Mouse (Mus musculus): ENCODE measurements around the gene Tmem100. TPM values are rescaled to one million over a fixed set of nuclear protein-coding genes. Genes with fewer than 3 reads are reported as not detected.
A peak's percentile ranks its signal among the peaks of the same experiment; 100 is the strongest.

Gene Tmem100
- polyA plus RNA-seq, 1 experiment from 2014 or later: 1.3 TPM

DNA sequence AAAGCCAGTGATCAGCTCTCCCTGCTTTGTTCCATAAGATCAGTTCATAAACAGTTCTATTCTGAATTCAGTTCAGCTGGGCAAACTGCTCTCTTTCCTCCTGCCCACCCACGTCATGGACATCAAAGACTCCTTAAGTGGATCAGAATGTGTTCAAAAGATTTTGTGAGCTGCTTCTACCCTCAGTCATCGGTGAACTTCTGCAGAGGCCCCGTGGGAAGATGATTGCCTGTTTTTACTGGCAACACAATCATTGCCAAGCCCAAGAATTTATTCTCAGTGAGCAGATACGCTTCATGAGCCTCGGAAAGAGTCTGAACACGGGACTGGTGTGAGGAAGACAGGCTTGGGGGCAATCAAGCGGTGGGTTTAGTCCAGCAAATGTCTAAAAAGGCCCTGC, 2.9 kb upstream of the Tmem100 start:
- Histone ChIP-seq H3K9me3 (ENCODE audit: control insufficient read depth, low read length) (no peaks in the 10 kb centered on the region), H3K4me1 (replicated peaks; ENCODE audit: control insufficient read depth, insufficient read depth, low read length) (no peaks in the 10 kb centered on the region), H3K4me2 (no peak overlapping the region), H3K36me3 (ENCODE audit: control insufficient read depth, insufficient read depth, low read length) (no peaks in the 10 kb centered on the region), H3K4me3 (ENCODE audit: low read depth, low read length) (no peak overlapping the region), H3K27me3 (replicated peaks; ENCODE audit: control insufficient read depth, insufficient read depth, low read length) (peaks cover 14% of the 10 kb centered on the region), H3K9ac (ENCODE audit: low read depth, low read length) (no peak overlapping the region), H3K27ac (ENCODE audit: low read depth, low read length) (no peak overlapping the region)
- no peak for DNase-seq (ENCODE audit: low spot score)
- ATAC-seq (replicated peaks; ENCODE audit: low FRiP score): no peak
- WGBS: 71% methylated on average over 7 of the region's 7 CpGs

DNA sequence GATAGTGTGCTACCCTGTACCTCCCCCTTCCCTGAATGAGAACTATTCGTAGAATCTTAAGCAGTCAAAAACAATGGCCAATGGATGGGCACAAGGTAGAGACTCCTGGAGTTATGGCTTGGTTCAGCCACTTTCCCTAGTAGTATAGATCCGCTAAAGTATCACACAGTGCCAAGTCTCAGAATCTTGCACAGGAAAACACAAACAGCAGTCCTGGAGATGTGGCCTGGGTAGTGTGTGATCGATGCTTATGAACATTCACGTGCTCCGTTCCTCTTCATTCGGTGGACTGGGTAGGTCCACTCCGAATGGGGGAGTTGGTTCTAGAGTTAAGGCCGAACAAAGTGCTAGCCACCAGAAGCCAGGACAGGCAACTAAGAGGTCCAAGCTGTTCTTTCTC, 1.4 kb upstream of the Tmem100 start:
- no peak overlapping the region for H3K4me3 ChIP-seq (ENCODE audit: low read depth, low read length)
- no peak overlapping the region for H3K9ac ChIP-seq (ENCODE audit: low read depth, low read length)
- H3K9me3 ChIP-seq (ENCODE audit: control insufficient read depth, low read length): no peaks in the 10 kb centered on the region
- DNase-seq (ENCODE audit: low spot score) (no peak), ATAC-seq (replicated peaks; ENCODE audit: low FRiP score) (no peak)
- no peaks in the 10 kb centered on the region for H3K4me1 ChIP-seq (replicated peaks; ENCODE audit: control insufficient read depth, insufficient read depth, low read length)
- H3K27ac ChIP-seq (ENCODE audit: low read depth, low read length): no peak overlapping the region
- H3K27me3 ChIP-seq (replicated peaks; ENCODE audit: control insufficient read depth, insufficient read depth, low read length): peaks cover 18% of the 10 kb centered on the region
- no peaks in the 10 kb centered on the region for H3K36me3 ChIP-seq (ENCODE audit: control insufficient read depth, insufficient read depth, low read length)
- WGBS: 89% methylated on average over 8 of the region's 8 CpGs
- no peak overlapping the region for H3K4me2 ChIP-seq

DNA sequence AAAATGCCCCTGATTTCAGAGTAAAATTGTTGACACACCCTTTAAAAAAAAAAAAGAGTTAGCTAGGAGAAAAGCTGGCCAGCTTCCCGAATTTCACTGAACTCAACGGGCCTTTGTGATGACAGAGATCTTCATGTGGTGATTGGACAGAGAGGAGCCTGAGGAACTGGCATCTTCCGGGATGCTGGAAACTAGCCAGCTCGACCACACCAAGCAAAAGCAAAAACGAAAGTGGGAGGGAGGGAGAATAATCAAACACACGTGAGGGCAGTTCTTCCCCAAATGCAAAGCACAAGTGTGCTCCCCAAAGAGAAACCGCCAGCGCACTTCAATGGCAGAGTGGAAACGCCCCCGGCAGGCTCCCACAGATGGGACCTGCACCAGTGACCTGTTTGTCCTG, 794 bp upstream of the Tmem100 start:
- Histone ChIP-seq H3K27ac (ENCODE audit: low read depth, low read length) (no peak overlapping the region), H3K4me3 (ENCODE audit: low read depth, low read length) (no peak overlapping the region), H3K9me3 (ENCODE audit: control insufficient read depth, low read length) (no peaks in the 10 kb centered on the region), H3K9ac (ENCODE audit: low read depth, low read length) (no peak overlapping the region), H3K27me3 (replicated peaks; ENCODE audit: control insufficient read depth, insufficient read depth, low read length) (peaks cover 18% of the 10 kb centered on the region), H3K4me1 (replicated peaks; ENCODE audit: control insufficient read depth, insufficient read depth, low read length) (no peaks in the 10 kb centered on the region), H3K4me2 (0 out of 2 replicates have a peak overlapping the region, but pooled peaks have one; percentile 16), H3K36me3 (ENCODE audit: control insufficient read depth, insufficient read depth, low read length) (no peaks in the 10 kb centered on the region)
- WGBS: 42% methylated on average over 10 of the region's 10 CpGs
- DNase-seq (ENCODE audit: low spot score) (no peak), ATAC-seq (replicated peaks; ENCODE audit: low FRiP score) (no peak)

DNA sequence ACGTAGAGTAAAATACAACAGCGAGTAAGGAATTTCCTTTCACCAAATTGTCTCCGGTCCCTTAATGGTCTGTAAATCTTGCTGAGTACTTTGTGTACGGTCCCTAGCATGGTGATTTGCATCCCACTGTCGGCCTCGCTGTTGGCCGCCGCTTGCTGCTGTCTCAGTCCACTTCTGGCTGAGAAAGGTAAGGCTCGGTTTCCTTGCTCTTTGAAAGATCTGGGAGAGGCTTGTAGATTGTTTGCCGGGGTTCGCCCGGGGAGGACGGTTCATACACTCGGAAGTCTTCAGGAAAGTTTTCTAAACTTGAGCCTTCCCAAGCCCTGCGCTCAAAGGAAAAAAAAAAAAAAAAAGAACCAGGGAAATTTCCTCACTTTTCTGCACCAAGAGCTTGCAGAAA, 409 bp downstream of the Tmem100 start:
- Histone ChIP-seq H3K36me3 (ENCODE audit: control insufficient read depth, insufficient read depth, low read length) (no peaks in the 10 kb centered on the region), H3K9me3 (ENCODE audit: control insufficient read depth, low read length) (no peaks in the 10 kb centered on the region), H3K4me2 (peak overlapping the region; percentile 50), H3K9ac (ENCODE audit: low read depth, low read length) (no peak overlapping the region), H3K4me3 (ENCODE audit: low read depth, low read length) (peak overlapping the region; percentile 30; the same call in 1 of the 2 replicates), H3K27me3 (replicated peaks; ENCODE audit: control insufficient read depth, insufficient read depth, low read length) (peaks cover 21% of the 10 kb centered on the region), H3K27ac (ENCODE audit: low read depth, low read length) (no peak overlapping the region), H3K4me1 (replicated peaks; ENCODE audit: control insufficient read depth, insufficient read depth, low read length) (no peaks in the 10 kb centered on the region)
- DNase-seq (ENCODE audit: low spot score): peak; percentile 40
- WGBS: 1% methylated on average over 15 of the region's 15 CpGs
- no peak for ATAC-seq (replicated peaks; ENCODE audit: low FRiP score)

DNA sequence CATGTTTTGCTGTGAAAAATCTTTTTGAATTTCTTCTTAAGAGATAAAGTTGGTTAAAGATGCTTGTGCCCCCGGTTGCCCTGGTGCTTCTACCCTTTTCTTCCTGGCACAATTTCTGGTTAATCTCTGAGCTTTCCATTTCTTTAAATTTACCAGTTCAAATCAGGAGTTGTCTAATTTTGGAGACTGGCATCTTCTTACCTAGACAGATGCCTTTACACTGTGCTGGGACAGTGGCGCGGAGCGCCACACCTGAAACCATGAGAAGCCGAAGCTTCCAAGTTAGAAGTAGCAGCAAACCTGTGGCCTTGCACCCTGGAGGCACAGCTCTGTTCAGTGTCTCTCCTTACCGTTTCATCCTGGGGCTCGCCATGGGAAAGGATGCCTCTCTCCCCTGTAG, 928 bp downstream of the Tmem100 start:
- Histone ChIP-seq H3K9ac (ENCODE audit: low read depth, low read length) (no peak overlapping the region), H3K27ac (ENCODE audit: low read depth, low read length) (no peak overlapping the region), H3K4me1 (replicated peaks; ENCODE audit: control insufficient read depth, insufficient read depth, low read length) (no peaks in the 10 kb centered on the region), H3K9me3 (ENCODE audit: control insufficient read depth, low read length) (no peaks in the 10 kb centered on the region), H3K4me3 (ENCODE audit: low read depth, low read length) (0 out of 2 replicates have a peak overlapping the region, but pooled peaks have one; percentile 30), H3K36me3 (ENCODE audit: control insufficient read depth, insufficient read depth, low read length) (no peaks in the 10 kb centered on the region), H3K4me2 (peak overlapping the region; percentile 50), H3K27me3 (replicated peaks; ENCODE audit: control insufficient read depth, insufficient read depth, low read length) (peaks cover 21% of the 10 kb centered on the region)
- 30% methylated on average over 7 of the region's 7 CpGs for WGBS
- no peak for ATAC-seq (replicated peaks; ENCODE audit: low FRiP score)
- no peak for DNase-seq (ENCODE audit: low spot score)

DNA sequence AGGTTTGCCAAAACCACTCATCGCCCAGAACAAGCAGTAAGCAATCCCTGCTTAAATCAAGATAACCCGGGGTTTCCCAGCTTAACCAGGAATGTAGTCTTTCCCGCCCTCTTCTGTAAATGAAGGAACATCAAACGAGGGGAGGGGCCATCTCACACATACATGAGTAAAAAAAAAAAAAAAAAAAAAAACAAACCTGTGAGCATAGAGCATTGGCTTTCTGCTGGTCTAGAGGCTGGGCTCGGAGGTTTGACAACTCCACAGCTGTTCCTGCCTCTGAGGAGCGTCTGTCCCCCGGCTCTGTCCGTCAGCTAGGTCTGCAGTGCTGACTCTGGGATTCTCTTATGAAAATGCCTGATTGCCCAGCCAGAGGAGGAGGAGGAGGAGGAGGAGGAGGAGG, 2.7 kb downstream of the Tmem100 start:
- ATAC-seq (replicated peaks; ENCODE audit: low FRiP score) (no peak), DNase-seq (ENCODE audit: low spot score) (no peak)
- Histone ChIP-seq H3K36me3 (ENCODE audit: control insufficient read depth, insufficient read depth, low read length) (no peaks in the 10 kb centered on the region), H3K9me3 (ENCODE audit: control insufficient read depth, low read length) (no peaks in the 10 kb centered on the region), H3K9ac (ENCODE audit: low read depth, low read length) (no peak overlapping the region), H3K27me3 (replicated peaks; ENCODE audit: control insufficient read depth, insufficient read depth, low read length) (peaks cover 21% of the 10 kb centered on the region), H3K4me2 (no peak overlapping the region), H3K27ac (ENCODE audit: low read depth, low read length) (no peak overlapping the region), H3K4me1 (replicated peaks; ENCODE audit: control insufficient read depth, insufficient read depth, low read length) (no peaks in the 10 kb centered on the region), H3K4me3 (ENCODE audit: low read depth, low read length) (no peak overlapping the region)
- 14% methylated on average over 8 of the region's 8 CpGs for WGBS

DNA sequence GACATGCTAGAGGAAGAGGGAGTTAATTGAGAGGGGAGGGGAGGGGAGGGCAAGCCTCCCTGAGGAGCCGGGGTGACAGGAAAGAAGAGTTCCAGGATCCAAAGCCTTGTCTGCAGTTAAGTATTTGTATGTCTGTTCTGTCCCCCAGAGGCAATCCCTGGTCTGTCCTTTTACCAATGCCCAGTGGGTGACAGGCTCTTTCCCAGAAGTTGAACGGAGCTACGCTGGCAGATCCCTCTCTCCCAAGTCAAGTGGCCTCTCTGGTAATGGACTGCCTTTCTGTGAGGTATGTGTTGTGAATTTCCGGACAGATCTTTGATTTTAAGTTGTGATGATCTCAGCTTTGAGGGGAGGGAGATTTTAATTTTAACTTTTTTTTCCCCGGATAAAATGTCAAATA, 3.3 kb downstream of the Tmem100 start:
- WGBS: 45% methylated on average over 5 of the region's 5 CpGs
- no peak for DNase-seq (ENCODE audit: low spot score)
- no peaks in the 10 kb centered on the region for H3K4me1 ChIP-seq (replicated peaks; ENCODE audit: control insufficient read depth, insufficient read depth, low read length)
- H3K27ac ChIP-seq (ENCODE audit: low read depth, low read length): no peak overlapping the region
- H3K4me3 ChIP-seq (ENCODE audit: low read depth, low read length): no peak overlapping the region
- no peak overlapping the region for H3K4me2 ChIP-seq
- H3K9ac ChIP-seq (ENCODE audit: low read depth, low read length): no peak overlapping the region
- no peaks in the 10 kb centered on the region for H3K36me3 ChIP-seq (ENCODE audit: control insufficient read depth, insufficient read depth, low read length)
- H3K9me3 ChIP-seq (ENCODE audit: control insufficient read depth, low read length): no peaks in the 10 kb centered on the region
- ATAC-seq (replicated peaks; ENCODE audit: low FRiP score): no peak
- H3K27me3 ChIP-seq (replicated peaks; ENCODE audit: control insufficient read depth, insufficient read depth, low read length): peaks cover 21% of the 10 kb centered on the region

DNA sequence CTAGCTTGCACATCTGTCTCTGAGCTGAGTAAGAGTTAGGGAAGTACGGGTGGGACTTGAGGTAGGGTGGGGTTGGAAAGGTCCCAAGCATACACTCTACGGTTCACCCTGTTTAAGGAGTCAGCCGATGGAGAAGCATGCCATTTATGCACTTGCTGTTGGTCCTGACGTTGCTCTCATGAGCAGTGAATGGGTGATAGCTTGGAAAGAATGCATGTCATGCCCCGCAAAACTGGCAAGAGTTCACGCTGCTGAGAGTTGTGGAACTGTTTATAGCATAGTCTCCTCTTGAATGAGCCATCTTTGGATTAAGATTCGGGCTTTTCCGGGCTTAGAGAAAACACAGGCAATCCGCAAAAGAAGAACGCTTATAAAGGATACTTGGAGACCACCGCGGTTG, 4.5 kb downstream of the Tmem100 start:
- no peaks in the 10 kb centered on the region for H3K4me1 ChIP-seq (replicated peaks; ENCODE audit: control insufficient read depth, insufficient read depth, low read length)
- no peaks in the 10 kb centered on the region for H3K36me3 ChIP-seq (ENCODE audit: control insufficient read depth, insufficient read depth, low read length)
- 83% methylated on average over 12 of the region's 12 CpGs for WGBS
- H3K9me3 ChIP-seq (ENCODE audit: control insufficient read depth, low read length): no peaks in the 10 kb centered on the region
- H3K4me2 ChIP-seq: no peak overlapping the region
- H3K4me3 ChIP-seq (ENCODE audit: low read depth, low read length): no peak overlapping the region
- ATAC-seq (replicated peaks; ENCODE audit: low FRiP score): no peak
- no peak overlapping the region for H3K27ac ChIP-seq (ENCODE audit: low read depth, low read length)
- H3K27me3 ChIP-seq (replicated peaks; ENCODE audit: control insufficient read depth, insufficient read depth, low read length): peaks cover 19% of the 10 kb centered on the region
- DNase-seq (ENCODE audit: low spot score): no peak
- H3K9ac ChIP-seq (ENCODE audit: low read depth, low read length): no peak overlapping the region

DNA sequence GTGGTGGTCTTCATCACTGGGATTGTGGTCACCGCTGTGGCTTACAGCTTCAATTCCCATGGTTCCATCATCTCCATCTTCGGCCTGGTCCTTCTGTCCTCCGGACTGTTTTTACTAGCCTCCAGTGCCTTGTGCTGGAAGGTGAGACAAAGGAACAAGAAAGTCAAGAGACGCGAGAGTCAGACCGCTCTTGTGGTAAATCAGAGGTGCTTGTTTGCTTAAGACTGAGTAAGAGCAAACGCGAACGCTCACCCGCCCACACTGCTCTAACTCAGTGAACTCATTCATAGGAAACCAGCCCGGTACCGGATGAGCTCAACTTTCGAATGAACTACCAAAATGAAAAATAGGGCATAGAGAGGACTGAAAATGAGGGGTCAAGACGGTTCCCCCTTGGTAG, 5.4 kb downstream of the Tmem100 start:
- DNase-seq (ENCODE audit: low spot score) (no peak), ATAC-seq (replicated peaks; ENCODE audit: low FRiP score) (no peak)
- 84% methylated on average over 14 of the region's 14 CpGs for WGBS
- no peaks in the 10 kb centered on the region for H3K4me1 ChIP-seq (replicated peaks; ENCODE audit: control insufficient read depth, insufficient read depth, low read length)
- peaks cover 14% of the 10 kb centered on the region for H3K27me3 ChIP-seq (replicated peaks; ENCODE audit: control insufficient read depth, insufficient read depth, low read length)
- no peak overlapping the region for H3K9ac ChIP-seq (ENCODE audit: low read depth, low read length)
- no peak overlapping the region for H3K4me2 ChIP-seq
- H3K4me3 ChIP-seq (ENCODE audit: low read depth, low read length): no peak overlapping the region
- H3K9me3 ChIP-seq (ENCODE audit: control insufficient read depth, low read length): no peaks in the 10 kb centered on the region
- no peak overlapping the region for H3K27ac ChIP-seq (ENCODE audit: low read depth, low read length)
- no peaks in the 10 kb centered on the region for H3K36me3 ChIP-seq (ENCODE audit: control insufficient read depth, insufficient read depth, low read length)

All from liver, embryonic 11.5 days (tissue).